Mouse (Mus musculus): ENCODE measurements around the gene Grap2. TPM values are rescaled to one million over a fixed set of nuclear protein-coding genes. Genes with fewer than 3 reads are reported as not detected.
A peak's percentile ranks its signal among the peaks of the same experiment; 100 is the strongest.

Gene Grap2
- polyA plus RNA-seq, 1 experiment from 2014 or later, result 0.35 TPM

- Histone ChIP-seq H3K36me3 (no peaks in the 10 kb centered on the region), H3K27ac (replicated peaks) (no peak overlapping the region), H3K27me3 (replicated peaks) (peaks cover 31% of the 10 kb centered on the region), H3K4me2 (no peak overlapping the region), H3K4me3 (replicated peaks) (no peak overlapping the region), H3K9me3 (replicated peaks) (no peaks in the 10 kb centered on the region), H3K4me1 (peaks cover 18% of the 10 kb centered on the region), H3K9ac (replicated peaks) (no peak overlapping the region)
- 81% methylated on average over 6 of the region's 6 CpGs for WGBS
- no peak for ATAC-seq (ENCODE audit: low FRiP score)
These were observed 102.3 kb downstream of the Grap2 start for GRCm38 (mm10) chr15:80674700-80675099.

DNA sequence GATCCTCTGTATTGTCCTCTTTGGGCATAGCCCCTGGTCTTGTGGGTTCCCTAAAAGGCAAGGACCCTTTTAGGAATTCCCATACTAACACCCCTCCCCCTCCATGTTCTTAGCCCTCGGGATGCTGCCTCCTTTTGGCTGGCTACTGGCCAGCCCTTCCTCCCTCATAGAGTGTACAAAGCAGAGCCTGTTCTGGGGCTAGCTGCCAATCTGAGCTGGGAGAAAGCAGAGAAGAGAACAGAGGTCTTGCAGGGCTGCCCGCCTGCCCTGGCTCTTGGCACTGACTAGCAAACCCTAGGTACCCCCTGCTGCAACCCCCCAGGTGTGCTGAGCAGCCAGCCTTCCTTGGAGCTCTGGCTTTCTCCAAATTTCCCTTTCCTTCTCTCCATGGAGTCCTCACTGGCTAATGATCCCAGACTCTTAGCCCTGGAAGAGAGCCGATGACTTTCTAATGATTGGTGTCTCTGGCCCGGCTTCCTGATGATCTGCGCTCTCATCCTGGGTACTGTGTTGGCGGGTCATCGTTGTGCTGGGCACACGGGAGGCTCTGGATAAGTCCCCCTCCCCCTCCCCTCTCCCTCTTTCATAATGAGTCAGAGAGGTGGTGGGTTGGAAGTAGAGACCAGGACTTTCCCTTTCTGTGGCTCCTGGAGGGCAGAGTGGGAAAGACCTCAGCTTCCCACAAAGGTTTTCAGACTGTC lies 107.3 kb downstream of the Grap2 start:
- Histone ChIP-seq H3K9ac (replicated peaks) (no peak overlapping the region), H3K4me3 (replicated peaks) (no peak overlapping the region), H3K9me3 (replicated peaks) (no peaks in the 10 kb centered on the region), H3K27me3 (replicated peaks) (no peaks in the 10 kb centered on the region; the same call in 1 of the 2 replicates), H3K36me3 (no peaks in the 10 kb centered on the region), H3K27ac (replicated peaks) (peak overlapping the region; percentile 67), H3K4me1 (peaks cover 35% of the 10 kb centered on the region), H3K4me2 (no peak overlapping the region)
- 49% methylated on average over 8 of the region's 8 CpGs for WGBS
- ATAC-seq (ENCODE audit: low FRiP score), result no peak; the same call in 1 of the 2 replicates

DNA sequence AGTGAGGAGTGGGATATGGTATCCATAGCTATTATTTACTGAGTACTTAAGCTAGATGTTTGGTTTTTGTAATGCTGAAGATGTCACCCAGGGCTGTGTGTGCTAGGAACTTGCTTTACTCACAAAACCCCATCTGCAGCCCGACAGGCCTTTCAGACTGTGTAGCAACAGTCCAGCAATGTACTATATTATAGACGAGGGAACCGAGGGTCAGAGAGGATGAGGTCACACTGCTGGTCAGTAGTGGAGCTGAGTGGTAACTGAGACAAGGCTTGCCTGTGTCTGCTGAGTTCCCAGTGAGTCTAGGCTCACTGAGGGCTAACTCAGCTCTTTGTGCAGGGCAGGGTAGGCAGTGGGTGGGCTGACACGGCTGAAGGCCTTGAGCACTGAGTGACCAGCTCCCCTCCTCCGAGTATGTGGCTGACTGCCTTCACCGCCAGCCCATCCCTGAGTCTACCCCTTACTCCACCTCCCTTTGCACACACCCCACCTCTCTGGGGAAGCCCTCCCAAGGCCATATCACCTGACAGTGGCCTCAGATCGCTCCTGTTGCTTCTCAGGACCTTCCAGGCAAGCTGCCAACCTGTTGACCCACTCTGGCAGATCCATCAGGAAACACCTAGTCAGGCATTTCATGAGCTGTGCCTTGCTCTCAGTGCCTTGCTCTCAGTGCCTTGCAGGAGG lies 108.1 kb downstream of the Grap2 start:
- H3K9ac ChIP-seq (replicated peaks), result no peak overlapping the region
- no peak overlapping the region for H3K4me3 ChIP-seq (replicated peaks)
- WGBS, result 64% methylated on average over 7 of the region's 7 CpGs
- H3K9me3 ChIP-seq (replicated peaks), result no peaks in the 10 kb centered on the region
- no peaks in the 10 kb centered on the region; the same call in 1 of the 2 replicates for H3K27me3 ChIP-seq (replicated peaks)
- H3K36me3 ChIP-seq, result no peaks in the 10 kb centered on the region
- ATAC-seq (ENCODE audit: low FRiP score), result no peak; the same call in 1 of the 2 replicates
- H3K4me2 ChIP-seq, result no peak overlapping the region
- H3K4me1 ChIP-seq, result peaks cover 43% of the 10 kb centered on the region
- H3K27ac ChIP-seq (replicated peaks), result peak overlapping the region; percentile 67; the same call in 1 of the 2 replicates

GRCm38 (mm10) chr15:80681466-80681881 lies 109.1 kb downstream of the Grap2 start:
- no peak overlapping the region for H3K9ac ChIP-seq (replicated peaks)
- H3K4me2 ChIP-seq, result no peak overlapping the region
- H3K4me3 ChIP-seq (replicated peaks), result no peak overlapping the region
- no peak overlapping the region for H3K27ac ChIP-seq (replicated peaks)
- WGBS, result 57% methylated on average over 4 of the region's 4 CpGs
- no peaks in the 10 kb centered on the region for H3K9me3 ChIP-seq (replicated peaks)
- ATAC-seq (ENCODE audit: low FRiP score), result no peak
- peaks cover 52% of the 10 kb centered on the region for H3K4me1 ChIP-seq
- H3K36me3 ChIP-seq, result no peaks in the 10 kb centered on the region
- H3K27me3 ChIP-seq (replicated peaks), result no peaks in the 10 kb centered on the region; the same call in 1 of the 2 replicates

GRCm38 (mm10) chr15:80682343-80682742 lies 109.9 kb downstream of the Grap2 start:
- no peak for ATAC-seq (ENCODE audit: low FRiP score)
- Histone ChIP-seq H3K9ac (replicated peaks) (no peak overlapping the region), H3K9me3 (replicated peaks) (no peaks in the 10 kb centered on the region), H3K4me2 (no peak overlapping the region), H3K4me3 (replicated peaks) (no peak overlapping the region), H3K27ac (replicated peaks) (no peak overlapping the region), H3K36me3 (no peaks in the 10 kb centered on the region), H3K4me1 (peaks cover 52% of the 10 kb centered on the region), H3K27me3 (replicated peaks) (no peaks in the 10 kb centered on the region; the same call in 1 of the 2 replicates)
- WGBS, result 86% methylated on average over 8 of the region's 8 CpGs

DNA sequence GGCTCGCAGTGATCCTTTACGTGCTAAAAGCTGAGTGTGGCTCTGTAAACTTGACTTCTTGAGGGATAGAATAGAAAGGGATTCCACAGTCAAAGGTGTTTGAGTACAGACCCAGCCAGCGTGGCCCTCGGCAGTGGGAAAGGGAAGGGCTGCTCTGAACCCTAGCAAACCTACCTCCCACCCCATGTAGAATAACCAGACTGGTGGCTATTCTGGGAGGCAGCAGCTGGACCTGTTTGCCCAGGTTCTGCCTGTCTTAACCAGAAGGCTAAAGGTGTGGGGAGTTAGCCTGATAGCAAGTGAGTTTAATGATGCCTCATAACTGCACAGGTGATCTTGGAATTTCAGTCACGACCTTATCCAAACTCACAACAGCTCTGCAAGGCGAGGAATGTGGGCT lies 110.8 kb downstream of the Grap2 start:
- Histone ChIP-seq H3K27ac (replicated peaks) (no peak overlapping the region), H3K36me3 (no peaks in the 10 kb centered on the region), H3K9me3 (replicated peaks) (no peaks in the 10 kb centered on the region), H3K4me1 (peaks cover 52% of the 10 kb centered on the region), H3K9ac (replicated peaks) (no peak overlapping the region), H3K4me3 (replicated peaks) (no peak overlapping the region), H3K4me2 (no peak overlapping the region), H3K27me3 (replicated peaks) (no peaks in the 10 kb centered on the region; the same call in 1 of the 2 replicates)
- no peak for ATAC-seq (ENCODE audit: low FRiP score)
- 91% methylated on average over 6 of the region's 6 CpGs for WGBS

DNA sequence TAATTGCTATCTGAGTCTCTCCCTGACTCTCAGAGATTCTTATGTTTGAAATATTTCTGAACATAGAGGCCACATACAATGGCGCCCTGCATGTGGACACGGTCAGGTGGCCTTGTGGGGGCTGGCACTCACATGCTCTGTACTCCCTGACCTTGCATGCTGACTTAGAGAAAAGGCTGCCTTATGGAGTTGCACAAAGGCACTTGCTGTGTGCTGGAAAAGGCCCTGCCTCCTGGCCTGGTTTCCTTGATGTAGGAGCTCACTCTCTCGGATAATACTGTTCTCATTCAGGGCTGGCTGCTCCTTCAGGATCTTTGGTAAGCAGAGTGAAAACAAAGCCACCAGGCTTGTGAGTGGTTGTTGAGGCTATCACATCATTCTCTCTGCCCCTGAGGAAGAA lies 111.6 kb downstream of the Grap2 start:
- Histone ChIP-seq H3K9ac (replicated peaks) (no peak overlapping the region), H3K4me1 (peaks cover 52% of the 10 kb centered on the region), H3K36me3 (no peaks in the 10 kb centered on the region), H3K9me3 (replicated peaks) (no peaks in the 10 kb centered on the region), H3K27ac (replicated peaks) (peak overlapping the region; percentile 38), H3K4me2 (no peak overlapping the region), H3K4me3 (replicated peaks) (no peak overlapping the region), H3K27me3 (replicated peaks) (no peaks in the 10 kb centered on the region; the same call in 1 of the 2 replicates)
- no peak for ATAC-seq (ENCODE audit: low FRiP score)
- 53% methylated on average over 3 of the region's 3 CpGs for WGBS

DNA sequence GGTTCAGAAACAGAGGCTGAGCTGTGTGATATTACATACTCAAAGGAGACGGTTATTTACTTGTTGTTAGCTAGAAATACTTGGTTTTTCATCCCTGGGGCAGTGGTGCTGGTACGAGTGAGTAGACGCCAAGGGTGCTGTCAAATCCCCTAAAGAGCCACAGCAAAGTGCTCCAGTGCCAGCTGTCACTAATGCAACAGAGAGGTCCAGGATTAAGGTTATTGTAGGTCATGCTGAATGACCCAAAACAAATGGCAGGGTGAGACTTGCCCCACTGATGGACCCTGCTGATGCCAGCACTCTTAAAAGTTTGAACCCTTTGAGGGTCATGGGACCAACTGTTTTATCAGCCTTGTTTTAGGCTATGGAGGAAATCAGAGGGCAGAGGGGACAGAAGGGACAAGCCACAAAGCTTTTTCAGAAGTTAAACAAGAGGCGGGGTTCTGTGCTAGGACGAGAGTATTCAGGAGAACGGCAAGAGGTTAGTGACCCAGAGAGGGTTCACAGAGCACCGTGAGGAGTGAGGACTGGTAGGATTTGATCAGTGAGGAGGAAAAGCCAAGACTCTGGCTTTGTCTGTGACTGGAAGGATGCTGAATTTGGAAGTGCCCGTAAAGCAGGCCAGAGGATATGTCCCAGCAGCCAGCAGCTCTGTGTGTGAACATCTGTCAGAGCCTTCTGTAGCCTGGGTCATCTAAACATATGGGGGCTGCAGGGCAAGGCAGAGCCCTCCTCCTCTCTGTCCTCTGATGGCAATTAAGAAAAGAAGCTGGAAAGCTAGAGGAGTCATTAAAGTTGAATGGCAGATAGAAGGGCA lies 112.6 kb downstream of the Grap2 start:
- 24% methylated on average over 8 of the region's 8 CpGs for WGBS
- Histone ChIP-seq H3K9ac (replicated peaks) (no peak overlapping the region), H3K36me3 (no peaks in the 10 kb centered on the region), H3K4me3 (replicated peaks) (no peak overlapping the region), H3K27ac (replicated peaks) (0 out of 2 replicates have a peak overlapping the region, but pooled peaks have one; percentile 20), H3K27me3 (replicated peaks) (no peaks in the 10 kb centered on the region; the same call in 1 of the 2 replicates), H3K4me1 (peaks cover 44% of the 10 kb centered on the region), H3K9me3 (replicated peaks) (no peaks in the 10 kb centered on the region), H3K4me2 (no peak overlapping the region)
- no peak for ATAC-seq (ENCODE audit: low FRiP score)

DNA sequence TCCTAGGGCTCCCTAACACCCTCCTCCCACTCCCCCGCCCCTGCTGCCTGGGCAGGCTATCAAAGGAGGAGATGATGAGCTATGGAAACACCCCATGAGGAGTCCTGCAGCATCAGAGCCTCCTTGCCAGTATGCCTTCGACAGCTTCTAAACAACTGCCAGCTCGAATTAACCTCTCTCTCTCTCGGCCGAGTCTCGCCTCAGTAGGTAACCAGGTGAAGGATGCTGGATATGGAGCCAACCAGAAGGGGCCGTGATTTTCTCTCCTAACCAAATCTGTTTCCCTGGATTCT lies 113.2 kb downstream of the Grap2 start:
- H3K9ac ChIP-seq (replicated peaks), result no peak overlapping the region
- H3K9me3 ChIP-seq (replicated peaks), result no peaks in the 10 kb centered on the region
- H3K27me3 ChIP-seq (replicated peaks), result no peaks in the 10 kb centered on the region

DNA sequence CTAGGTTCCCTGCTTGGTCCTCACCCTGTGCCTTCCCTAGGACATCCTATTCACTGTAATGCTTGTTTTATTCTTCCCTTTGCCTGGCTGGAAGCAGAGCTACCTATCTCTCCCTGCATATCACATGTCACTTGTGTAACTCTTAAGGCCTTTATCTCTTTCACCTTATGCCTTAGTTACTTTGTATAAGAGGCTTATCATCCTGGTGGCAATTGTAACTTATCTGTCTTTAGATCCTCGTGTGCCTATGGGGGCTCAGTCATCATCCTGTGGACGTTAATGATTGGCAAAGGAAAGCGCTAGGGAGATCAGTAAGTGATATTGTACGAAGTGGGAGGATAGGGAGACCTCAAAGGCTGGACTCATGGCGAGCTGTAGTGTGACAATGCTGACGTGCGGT lies 116.1 kb downstream of the Grap2 start:
- Histone ChIP-seq H3K4me2 (no peak overlapping the region), H3K27me3 (replicated peaks) (0 out of 2 replicates have a peak, but pooled peaks cover 3% of the 10 kb centered on the region), H3K36me3 (no peaks in the 10 kb centered on the region), H3K4me3 (replicated peaks) (no peak overlapping the region), H3K4me1 (peaks cover 37% of the 10 kb centered on the region), H3K27ac (replicated peaks) (no peak overlapping the region), H3K9ac (replicated peaks) (no peak overlapping the region), H3K9me3 (replicated peaks) (no peaks in the 10 kb centered on the region)
- ATAC-seq (ENCODE audit: low FRiP score), result no peak
- WGBS, result 82% methylated on average over 7 of the region's 7 CpGs

More for the DNA sequence above, 113.2 kb downstream of the Grap2 start:
- H3K36me3 ChIP-seq, result no peaks in the 10 kb centered on the region
- H3K4me2 ChIP-seq, result no peak overlapping the region
- peaks cover 39% of the 10 kb centered on the region for H3K4me1 ChIP-seq
- WGBS, result 21% methylated on average over 7 of the region's 7 CpGs
- no peak for ATAC-seq (ENCODE audit: low FRiP score)
- no peak overlapping the region for H3K27ac ChIP-seq (replicated peaks)
- H3K4me3 ChIP-seq (replicated peaks), result no peak overlapping the region

- Histone ChIP-seq H3K27ac (replicated peaks) (0 out of 2 replicates have a peak overlapping the region, but pooled peaks have one; percentile 33), H3K4me1 (peaks cover 27% of the 10 kb centered on the region), H3K9ac (replicated peaks) (0 out of 2 replicates have a peak overlapping the region, but pooled peaks have one; percentile 15), H3K27me3 (replicated peaks) (0 out of 2 replicates have a peak, but pooled peaks cover 3% of the 10 kb centered on the region), H3K36me3 (no peaks in the 10 kb centered on the region), H3K9me3 (replicated peaks) (no peaks in the 10 kb centered on the region), H3K4me3 (replicated peaks) (no peak overlapping the region), H3K4me2 (no peak overlapping the region)
- 30% methylated on average over 3 of the region's 3 CpGs for WGBS
- ATAC-seq (ENCODE audit: low FRiP score), result no peak
These were observed 121.1 kb downstream of the Grap2 start for GRCm38 (mm10) chr15:80693492-80693891.
